Mouse (Mus musculus): ENCODE data around the gene Kantr.

DNA sequence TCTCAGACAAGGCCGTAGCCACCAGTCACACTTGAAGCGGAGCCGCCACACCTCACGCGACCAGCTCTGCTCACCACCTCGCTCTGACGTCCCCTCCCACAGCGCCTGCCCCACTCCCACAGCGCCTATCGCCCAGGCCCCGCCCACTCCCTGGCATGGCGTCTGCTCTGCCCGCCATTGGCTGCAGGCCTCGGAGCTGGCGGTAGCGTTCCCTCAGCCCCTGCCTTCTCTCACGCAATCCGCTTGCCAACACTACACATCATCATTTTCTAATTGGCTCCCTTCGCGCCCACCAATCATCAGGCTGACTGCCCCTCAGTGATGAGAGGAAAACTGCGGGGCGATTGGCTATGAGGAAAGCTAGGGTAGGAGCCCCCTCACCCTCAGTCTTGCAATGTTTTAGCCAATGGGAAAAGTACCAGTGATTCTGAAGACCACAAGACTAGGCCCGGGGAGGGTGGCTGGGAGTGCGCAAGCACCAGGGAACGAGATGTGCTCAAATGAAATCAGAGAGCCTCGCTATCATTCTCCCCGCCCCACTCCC lies 15.1 kb upstream of the Kantr start, which contains the start of gene Tspyl2:
- TF ChIP-seq POLR2A (IDR thresholded peaks at IDR 0.05; ENCODE audit: borderline replicate concordance, control insufficient read depth, low read depth, low read length) (peak; percentile 82; the same call in 1 of the 2 replicates), CTCF (IDR thresholded peaks at IDR 0.05; ENCODE audit: control insufficient read depth, insufficient read depth, low read length) (no peak)

Measured in bone marrow, adult 2 months (tissue).